Mouse (Mus musculus): Measurements from ENCODE around the gene Zfp536. TPM values are rescaled to one million over a fixed set of nuclear protein-coding genes. Genes with fewer than 3 reads are reported as not detected.
A peak's percentile ranks its signal among the peaks of the same experiment; 100 is the strongest.

Zfp536 gene
- polyA plus RNA-seq, 1 experiment from 2014 or later: 36.0 TPM

GRCm38 (mm10) chr7:37743350-37743749, 30.1 kb downstream of the Zfp536 start:
- WGBS: 54% methylated on average over 8 of the region's 8 CpGs
- no peak for ATAC-seq (replicated peaks)
- no peaks in the 10 kb centered on the region for H3K9me3 ChIP-seq
- no peak overlapping the region for H3K27ac ChIP-seq (replicated peaks)
- H3K4me2 ChIP-seq (replicated peaks): no peak overlapping the region
- no peaks in the 10 kb centered on the region for H3K27me3 ChIP-seq
- no peak overlapping the region for H3K4me3 ChIP-seq
- no peaks in the 10 kb centered on the region for H3K36me3 ChIP-seq
- H3K4me1 ChIP-seq: peaks cover 41% of the 10 kb centered on the region
- H3K9ac ChIP-seq (replicated peaks): no peak overlapping the region

GRCm38 (mm10) chr7:37737191-37737590, 36.2 kb downstream of the Zfp536 start:
- Histone ChIP-seq H3K4me2 (replicated peaks) (no peak overlapping the region), H3K27me3 (no peaks in the 10 kb centered on the region), H3K4me1 (peaks cover 38% of the 10 kb centered on the region), H3K9me3 (no peaks in the 10 kb centered on the region), H3K27ac (replicated peaks) (no peak overlapping the region), H3K9ac (replicated peaks) (no peak overlapping the region), H3K36me3 (no peaks in the 10 kb centered on the region), H3K4me3 (no peak overlapping the region)
- no peak for ATAC-seq (replicated peaks)
- WGBS: 13% methylated on average over 8 of the region's 8 CpGs

DNA sequence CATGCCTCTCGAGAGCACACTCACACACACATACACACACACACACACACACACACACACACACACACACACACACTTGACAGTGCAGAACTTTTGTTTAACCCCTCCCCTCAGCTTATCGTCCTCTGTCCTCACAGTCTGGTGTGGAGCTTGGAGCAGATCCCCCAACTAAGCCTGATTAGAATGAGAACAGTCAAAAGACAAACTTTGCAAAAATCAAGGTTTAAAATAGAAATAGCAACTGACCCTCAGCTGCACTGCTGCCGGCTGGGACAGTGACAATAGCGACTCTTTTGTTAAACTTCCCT, 37.1 kb downstream of the Zfp536 start:
- H3K4me2 ChIP-seq (replicated peaks): no peak overlapping the region
- H3K9me3 ChIP-seq: no peaks in the 10 kb centered on the region
- H3K27ac ChIP-seq (replicated peaks): no peak overlapping the region
- H3K4me1 ChIP-seq: peaks cover 38% of the 10 kb centered on the region
- no peaks in the 10 kb centered on the region for H3K36me3 ChIP-seq
- 12% methylated on average over 4 of the region's 4 CpGs for WGBS
- no peaks in the 10 kb centered on the region for H3K27me3 ChIP-seq
- no peak for ATAC-seq (replicated peaks)
- H3K4me3 ChIP-seq: no peak overlapping the region
- no peak overlapping the region for H3K9ac ChIP-seq (replicated peaks)

DNA sequence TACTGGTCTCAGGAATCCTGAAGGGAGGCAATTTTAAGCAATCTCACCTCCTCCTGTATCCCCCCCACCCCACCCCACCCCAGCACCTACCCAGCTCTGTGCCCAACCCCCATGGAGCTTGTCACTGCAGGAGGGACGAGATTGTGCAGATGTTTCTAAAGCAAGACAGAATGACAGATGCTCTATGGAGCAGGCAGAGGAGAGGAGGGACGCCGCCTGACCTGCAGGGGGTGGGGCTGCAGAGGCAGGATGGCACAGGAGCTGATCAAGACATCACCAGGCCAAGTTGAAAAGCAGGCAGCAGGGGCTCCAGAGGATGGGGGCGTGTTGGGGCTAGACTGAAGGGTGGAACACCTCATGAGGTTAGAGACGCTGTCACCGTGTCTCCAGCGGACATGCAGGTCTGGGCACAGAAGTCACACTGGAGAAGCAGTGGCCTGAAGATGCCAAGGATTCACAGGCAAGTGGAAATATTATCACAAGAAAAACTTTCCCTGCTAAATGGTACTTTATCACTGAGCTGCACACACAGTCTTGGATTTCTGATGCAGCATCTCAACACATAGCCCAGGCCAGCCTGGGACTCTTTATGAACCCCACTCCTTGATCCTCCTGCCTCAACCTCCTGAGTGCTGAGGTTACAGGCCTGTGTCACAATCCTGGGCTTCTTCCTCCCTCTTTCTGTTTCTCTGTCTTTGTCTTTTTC, 37.6 kb downstream of the Zfp536 start:
- Histone ChIP-seq H3K36me3 (no peaks in the 10 kb centered on the region), H3K9me3 (no peaks in the 10 kb centered on the region), H3K27me3 (no peaks in the 10 kb centered on the region), H3K9ac (replicated peaks) (no peak overlapping the region), H3K4me2 (replicated peaks) (no peak overlapping the region), H3K4me3 (no peak overlapping the region), H3K4me1 (peaks cover 43% of the 10 kb centered on the region), H3K27ac (replicated peaks) (no peak overlapping the region)
- 45% methylated on average over 7 of the region's 7 CpGs for WGBS
- ATAC-seq (replicated peaks): peak; percentile 39; the same call in 1 of the 2 replicates

DNA sequence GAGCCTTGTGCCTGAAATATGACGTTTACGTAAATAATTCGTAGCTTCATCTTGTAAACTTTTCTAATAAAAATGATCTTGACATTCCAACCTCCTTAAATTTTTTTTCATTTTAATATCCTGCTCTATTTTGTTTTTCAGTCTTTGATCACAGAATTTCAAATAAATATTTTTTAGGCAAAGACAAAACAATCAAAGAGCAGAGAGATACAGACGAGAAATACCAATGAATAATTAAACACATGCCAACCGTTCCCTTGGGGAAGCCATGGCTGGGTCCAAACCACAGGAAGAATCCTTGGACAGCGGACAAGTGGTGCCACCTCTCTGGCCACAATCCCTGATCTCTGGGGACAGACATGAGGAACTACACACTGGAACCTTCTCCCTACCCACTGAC, 38.3 kb downstream of the Zfp536 start:
- Histone ChIP-seq H3K27me3 (no peaks in the 10 kb centered on the region), H3K9ac (replicated peaks) (no peak overlapping the region), H3K36me3 (no peaks in the 10 kb centered on the region), H3K4me2 (replicated peaks) (no peak overlapping the region), H3K4me1 (peaks cover 44% of the 10 kb centered on the region), H3K9me3 (no peaks in the 10 kb centered on the region), H3K27ac (replicated peaks) (no peak overlapping the region), H3K4me3 (no peak overlapping the region)
- no peak for ATAC-seq (replicated peaks)
- 46% methylated on average over 6 of the region's 6 CpGs for WGBS

DNA sequence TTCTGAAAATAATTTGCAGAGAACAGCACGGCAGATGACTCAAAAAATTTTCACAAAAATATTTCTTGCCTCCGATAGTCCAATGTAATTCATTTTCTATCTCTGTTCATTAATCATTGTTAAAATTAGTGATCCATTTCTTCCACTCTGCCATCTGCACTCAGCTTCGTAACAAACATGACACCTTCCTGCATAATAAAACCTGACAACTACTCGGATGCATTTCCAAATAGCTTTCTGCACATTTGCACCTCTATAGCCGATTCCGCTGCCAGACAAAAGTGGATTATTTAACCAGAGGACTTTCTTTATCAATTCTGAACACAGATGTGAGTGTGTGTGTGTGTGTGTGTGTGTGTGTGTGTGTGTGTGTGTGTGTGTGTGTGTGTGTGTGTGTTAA, 38.9 kb downstream of the Zfp536 start:
- H3K4me2 ChIP-seq (replicated peaks): no peak overlapping the region
- ATAC-seq (replicated peaks): no peak
- no peak overlapping the region for H3K27ac ChIP-seq (replicated peaks)
- peaks cover 44% of the 10 kb centered on the region for H3K4me1 ChIP-seq
- no peaks in the 10 kb centered on the region for H3K27me3 ChIP-seq
- H3K9ac ChIP-seq (replicated peaks): no peak overlapping the region
- no peaks in the 10 kb centered on the region for H3K9me3 ChIP-seq
- 21% methylated on average over 6 of the region's 6 CpGs for WGBS
- no peak overlapping the region for H3K4me3 ChIP-seq
- H3K36me3 ChIP-seq: no peaks in the 10 kb centered on the region

- H3K4me2 ChIP-seq (replicated peaks): no peak overlapping the region
- H3K36me3 ChIP-seq: no peaks in the 10 kb centered on the region
- H3K27ac ChIP-seq (replicated peaks): no peak overlapping the region
- H3K27me3 ChIP-seq: no peaks in the 10 kb centered on the region
- H3K4me1 ChIP-seq: peaks cover 44% of the 10 kb centered on the region
- no peak for ATAC-seq (replicated peaks)
- H3K9ac ChIP-seq (replicated peaks): no peak overlapping the region
- H3K4me3 ChIP-seq: no peak overlapping the region
- WGBS: 93% methylated on average over 4 of the region's 4 CpGs
- H3K9me3 ChIP-seq: no peaks in the 10 kb centered on the region
Observed at GRCm38 (mm10) chr7:37733996-37734395, 39.4 kb downstream of the Zfp536 start.

- Histone ChIP-seq H3K4me1 (peaks cover 41% of the 10 kb centered on the region), H3K36me3 (no peaks in the 10 kb centered on the region), H3K9me3 (no peaks in the 10 kb centered on the region), H3K27ac (replicated peaks) (no peak overlapping the region), H3K4me2 (replicated peaks) (no peak overlapping the region), H3K27me3 (no peaks in the 10 kb centered on the region), H3K4me3 (no peak overlapping the region), H3K9ac (replicated peaks) (no peak overlapping the region)
- ATAC-seq (replicated peaks): no peak
- WGBS: 79% methylated on average over 4 of the region's 4 CpGs
Observed at GRCm38 (mm10) chr7:37732741-37733140, 40.7 kb downstream of the Zfp536 start.

GRCm38 (mm10) chr7:37727746-37728145, 45.7 kb downstream of the Zfp536 start:
- Histone ChIP-seq H3K36me3 (no peaks in the 10 kb centered on the region), H3K27ac (replicated peaks) (no peak overlapping the region), H3K9me3 (no peaks in the 10 kb centered on the region), H3K9ac (replicated peaks) (no peak overlapping the region), H3K4me3 (no peak overlapping the region), H3K4me1 (peaks cover 33% of the 10 kb centered on the region), H3K27me3 (no peaks in the 10 kb centered on the region), H3K4me2 (replicated peaks) (no peak overlapping the region)
- no peak for ATAC-seq (replicated peaks)
- 83% methylated on average over 8 of the region's 8 CpGs for WGBS

DNA sequence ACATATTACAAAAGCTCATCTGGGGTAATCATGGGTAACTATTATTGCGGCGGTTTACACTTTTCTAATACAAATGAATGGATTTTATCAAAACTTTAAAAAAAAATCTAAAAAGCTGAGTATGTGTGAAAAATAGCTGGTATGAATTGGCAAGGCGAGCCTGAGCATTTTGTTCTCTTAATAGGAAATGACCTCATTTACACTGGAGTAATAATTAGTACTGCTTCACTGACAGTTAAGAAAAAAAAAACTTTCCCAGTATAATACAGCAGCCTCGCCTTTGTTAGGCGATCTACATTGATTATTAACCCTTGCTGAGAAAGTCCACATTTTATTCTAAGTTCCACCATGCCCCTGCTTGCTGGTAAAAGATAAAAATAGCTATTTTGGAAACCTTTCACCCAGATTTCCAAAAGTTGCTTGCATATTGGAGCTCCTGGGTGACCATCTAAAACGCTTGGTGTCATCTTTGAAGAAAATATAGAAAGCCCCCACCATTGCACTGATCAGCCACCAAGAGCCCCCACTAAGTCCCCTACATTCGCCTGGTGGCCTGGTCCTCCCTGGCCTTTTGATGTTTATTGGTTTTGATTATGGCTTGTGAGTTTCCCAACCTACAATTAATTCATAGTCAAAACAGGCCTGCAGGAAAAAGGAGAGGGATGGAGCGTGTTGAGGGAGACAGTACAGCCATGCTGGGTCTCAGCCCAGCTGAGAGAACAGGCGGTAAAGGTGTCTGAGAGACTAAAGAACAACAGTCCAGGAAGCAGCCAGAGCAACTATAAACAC, 49.2 kb downstream of the Zfp536 start:
- Histone ChIP-seq H3K4me3 (no peak overlapping the region), H3K27me3 (no peaks in the 10 kb centered on the region), H3K9me3 (no peaks in the 10 kb centered on the region), H3K4me2 (replicated peaks) (no peak overlapping the region; the same call in 1 of the 2 replicates), H3K4me1 (peaks cover 38% of the 10 kb centered on the region), H3K27ac (replicated peaks) (peak overlapping the region; percentile 62), H3K36me3 (no peaks in the 10 kb centered on the region), H3K9ac (replicated peaks) (no peak overlapping the region)
- 12% methylated on average over 9 of the region's 9 CpGs for WGBS
- ATAC-seq (replicated peaks): no peak

DNA sequence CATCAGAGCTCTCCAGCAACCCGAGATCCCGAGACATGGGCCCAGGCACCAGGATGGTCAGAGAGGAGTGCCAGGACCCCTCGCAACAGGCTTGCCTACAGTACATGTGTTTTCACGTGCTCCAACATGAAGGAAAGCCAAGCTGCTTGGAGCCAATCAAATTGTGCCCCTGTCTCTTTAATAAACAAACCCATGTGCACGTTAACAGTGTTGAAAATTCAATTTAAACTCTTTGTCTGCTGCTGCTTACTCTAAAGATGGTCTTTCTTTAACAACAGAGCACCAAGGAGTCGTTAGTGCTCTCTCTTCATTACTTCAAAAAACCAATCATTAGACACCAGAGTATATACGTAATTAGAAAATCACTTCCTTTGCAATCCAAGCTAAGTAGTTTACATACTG, 50.2 kb downstream of the Zfp536 start:
- Histone ChIP-seq H3K4me3 (no peak overlapping the region), H3K9ac (replicated peaks) (no peak overlapping the region), H3K4me1 (peaks cover 38% of the 10 kb centered on the region), H3K27ac (replicated peaks) (peak overlapping the region; percentile 62), H3K27me3 (no peaks in the 10 kb centered on the region), H3K36me3 (no peaks in the 10 kb centered on the region), H3K9me3 (no peaks in the 10 kb centered on the region), H3K4me2 (replicated peaks) (peak overlapping the region; percentile 16; the same call in 1 of the 2 replicates)
- ATAC-seq (replicated peaks): peak; percentile 71
- WGBS: 15% methylated on average over 7 of the region's 7 CpGs

DNA sequence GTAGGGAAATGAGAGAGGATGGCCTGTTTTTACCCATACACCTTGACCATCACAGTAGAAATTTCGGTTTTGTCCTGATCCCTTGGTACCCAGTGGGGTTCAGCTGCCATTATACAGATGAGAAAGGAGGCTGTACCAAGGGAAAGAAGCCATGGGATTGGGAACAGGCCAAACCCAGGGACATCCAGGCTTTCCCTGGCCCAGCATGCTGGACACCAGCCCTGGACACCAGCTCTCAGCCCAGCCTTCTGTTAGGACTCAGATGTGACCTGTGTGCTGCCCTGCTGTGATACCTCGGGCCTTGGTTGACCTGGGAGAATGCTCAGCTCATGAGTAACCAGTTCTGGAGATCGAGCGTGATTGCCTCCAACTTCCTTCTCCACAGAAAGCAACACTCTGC, 51.8 kb downstream of the Zfp536 start:
- 95% methylated on average over 4 of the region's 4 CpGs for WGBS

More for the DNA sequence above, 51.8 kb downstream of the Zfp536 start:
- H3K4me2 ChIP-seq (replicated peaks): no peak overlapping the region
- peaks cover 41% of the 10 kb centered on the region for H3K4me1 ChIP-seq
- no peak for ATAC-seq (replicated peaks)
- no peak overlapping the region for H3K9ac ChIP-seq (replicated peaks)
- H3K27ac ChIP-seq (replicated peaks): no peak overlapping the region
- H3K9me3 ChIP-seq: no peaks in the 10 kb centered on the region
- no peak overlapping the region for H3K4me3 ChIP-seq
- no peaks in the 10 kb centered on the region for H3K36me3 ChIP-seq
- no peaks in the 10 kb centered on the region for H3K27me3 ChIP-seq
